Mouse (Mus musculus): ENCODE results near the gene Cfd. TPM values are rescaled to one million over a fixed set of nuclear protein-coding genes. Genes with fewer than 3 reads are reported as not detected.

Cfd gene
- polyA plus RNA-seq, 1 experiment from 2014 or later: not detected

GRCm38 (mm10) chr10:79858416-79859074 lies 32.1 kb upstream of the Cfd start:
- peak overlapping the region; percentile 20 for H3K27ac ChIP-seq (ENCODE audit: low read depth, low read length)
- H3K27me3 ChIP-seq (ENCODE audit: control insufficient read depth, insufficient read depth, low read length): no peaks in the 10 kb centered on the region
- peaks cover 75% of the 10 kb centered on the region for H3K36me3 ChIP-seq (ENCODE audit: control insufficient read depth, insufficient read depth, low read length)
- 48% methylated on average over 17 of the region's 17 CpGs for WGBS
- peak overlapping the region; percentile 100 for H3K4me3 ChIP-seq (ENCODE audit: low read length)
- H3K9me3 ChIP-seq (ENCODE audit: control insufficient read depth, low read length): no peaks in the 10 kb centered on the region
- peak overlapping the region; percentile 100 for H3K4me2 ChIP-seq (replicated peaks; ENCODE audit: low read depth, low read length)
- H3K4me1 ChIP-seq (ENCODE audit: control insufficient read depth, insufficient read depth, low read length): peaks cover 40% of the 10 kb centered on the region
- ATAC-seq (ENCODE audit: low FRiP score, low TSS enrichment): no peak
- H3K9ac ChIP-seq (ENCODE audit: low read depth, low read length): peak overlapping the region; percentile 100; the same call in 1 of the 2 replicates

- Histone ChIP-seq H3K9ac (ENCODE audit: low read depth, low read length) (no peak overlapping the region), H3K36me3 (ENCODE audit: control insufficient read depth, insufficient read depth, low read length) (peaks cover 76% of the 10 kb centered on the region), H3K27ac (ENCODE audit: low read depth, low read length) (no peak overlapping the region), H3K4me3 (ENCODE audit: low read length) (no peak overlapping the region), H3K4me1 (ENCODE audit: control insufficient read depth, insufficient read depth, low read length) (peaks cover 40% of the 10 kb centered on the region), H3K27me3 (ENCODE audit: control insufficient read depth, insufficient read depth, low read length) (no peaks in the 10 kb centered on the region), H3K4me2 (replicated peaks; ENCODE audit: low read depth, low read length) (no peak overlapping the region), H3K9me3 (ENCODE audit: control insufficient read depth, low read length) (no peaks in the 10 kb centered on the region)
- no peak for ATAC-seq (ENCODE audit: low FRiP score, low TSS enrichment)
- 81% methylated on average over 11 of the region's 11 CpGs for WGBS
Observed at GRCm38 (mm10) chr10:79859116-79859515, 31.5 kb upstream of the Cfd start.

- no peak overlapping the region; the same call in 1 of the 2 replicates for H3K9ac ChIP-seq (ENCODE audit: low read depth, low read length)
- peaks cover 86% of the 10 kb centered on the region for H3K36me3 ChIP-seq (ENCODE audit: control insufficient read depth, insufficient read depth, low read length)
- 89% methylated on average over 26 of the region's 26 CpGs for WGBS
- no peaks in the 10 kb centered on the region for H3K9me3 ChIP-seq (ENCODE audit: control insufficient read depth, low read length)
- no peak overlapping the region for H3K4me3 ChIP-seq (ENCODE audit: low read length)
- ATAC-seq (ENCODE audit: low FRiP score, low TSS enrichment): no peak
- H3K27me3 ChIP-seq (ENCODE audit: control insufficient read depth, insufficient read depth, low read length): no peaks in the 10 kb centered on the region
- peaks cover 40% of the 10 kb centered on the region for H3K4me1 ChIP-seq (ENCODE audit: control insufficient read depth, insufficient read depth, low read length)
- no peak overlapping the region for H3K4me2 ChIP-seq (replicated peaks; ENCODE audit: low read depth, low read length)
- peak overlapping the region; percentile 17; the same call in 1 of the 2 replicates for H3K27ac ChIP-seq (ENCODE audit: low read depth, low read length)
Observed at GRCm38 (mm10) chr10:79860079-79860911, 30.4 kb upstream of the Cfd start.

GRCm38 (mm10) chr10:79861230-79862048 lies 29.2 kb upstream of the Cfd start:
- Histone ChIP-seq H3K36me3 (ENCODE audit: control insufficient read depth, insufficient read depth, low read length) (peaks cover 93% of the 10 kb centered on the region), H3K27me3 (ENCODE audit: control insufficient read depth, insufficient read depth, low read length) (no peaks in the 10 kb centered on the region), H3K4me1 (ENCODE audit: control insufficient read depth, insufficient read depth, low read length) (peaks cover 38% of the 10 kb centered on the region), H3K9me3 (ENCODE audit: control insufficient read depth, low read length) (no peaks in the 10 kb centered on the region), H3K27ac (ENCODE audit: low read depth, low read length) (peak overlapping the region; percentile 24; the same call in 1 of the 2 replicates), H3K9ac (ENCODE audit: low read depth, low read length) (no peak overlapping the region), H3K4me3 (ENCODE audit: low read length) (no peak overlapping the region), H3K4me2 (replicated peaks; ENCODE audit: low read depth, low read length) (no peak overlapping the region)
- WGBS: 66% methylated on average over 25 of the region's 25 CpGs
- no peak for ATAC-seq (ENCODE audit: low FRiP score, low TSS enrichment)

- peaks cover 30% of the 10 kb centered on the region for H3K4me1 ChIP-seq (ENCODE audit: control insufficient read depth, insufficient read depth, low read length)
- no peak overlapping the region for H3K27ac ChIP-seq (ENCODE audit: low read depth, low read length)
- H3K4me2 ChIP-seq (replicated peaks; ENCODE audit: low read depth, low read length): no peak overlapping the region
- no peak for ATAC-seq (ENCODE audit: low FRiP score, low TSS enrichment)
- no peak overlapping the region for H3K9ac ChIP-seq (ENCODE audit: low read depth, low read length)
- WGBS: 82% methylated on average over 23 of the region's 23 CpGs
- no peak overlapping the region for H3K4me3 ChIP-seq (ENCODE audit: low read length)
- peaks cover 92% of the 10 kb centered on the region for H3K36me3 ChIP-seq (ENCODE audit: control insufficient read depth, insufficient read depth, low read length)
- H3K9me3 ChIP-seq (ENCODE audit: control insufficient read depth, low read length): no peaks in the 10 kb centered on the region
- no peaks in the 10 kb centered on the region for H3K27me3 ChIP-seq (ENCODE audit: control insufficient read depth, insufficient read depth, low read length)
Observed at GRCm38 (mm10) chr10:79862049-79862788, 28.4 kb upstream of the Cfd start.

GRCm38 (mm10) chr10:79862925-79863324 lies 27.7 kb upstream of the Cfd start:
- no peak for ATAC-seq (ENCODE audit: low FRiP score, low TSS enrichment)
- H3K4me2 ChIP-seq (replicated peaks; ENCODE audit: low read depth, low read length): no peak overlapping the region
- 60% methylated on average over 10 of the region's 10 CpGs for whole genome bisulfite sequencing

GRCm38 (mm10) chr10:79864351-79865188 lies 26.1 kb upstream of the Cfd start:
- ATAC-seq (ENCODE audit: low FRiP score, low TSS enrichment): peak; percentile 13
- H3K27me3 ChIP-seq (ENCODE audit: control insufficient read depth, insufficient read depth, low read length): no peaks in the 10 kb centered on the region
- peaks cover 15% of the 10 kb centered on the region; the same call in 1 of the 2 replicates for H3K4me1 ChIP-seq (ENCODE audit: control insufficient read depth, insufficient read depth, low read length)
- no peak overlapping the region for H3K9ac ChIP-seq (ENCODE audit: low read depth, low read length)
- H3K4me2 ChIP-seq (replicated peaks; ENCODE audit: low read depth, low read length): no peak overlapping the region
- 54% methylated on average over 10 of the region's 10 CpGs for WGBS
- H3K36me3 ChIP-seq (ENCODE audit: control insufficient read depth, insufficient read depth, low read length): peaks cover 73% of the 10 kb centered on the region
- H3K9me3 ChIP-seq (ENCODE audit: control insufficient read depth, low read length): no peaks in the 10 kb centered on the region
- H3K4me3 ChIP-seq (ENCODE audit: low read length): no peak overlapping the region
- no peak overlapping the region for H3K27ac ChIP-seq (ENCODE audit: low read depth, low read length)

More at GRCm38 (mm10) chr10:79862925-79863324, 27.7 kb upstream of the Cfd start:
- H3K27me3 ChIP-seq (ENCODE audit: control insufficient read depth, insufficient read depth, low read length): no peaks in the 10 kb centered on the region
- no peak overlapping the region for H3K9ac ChIP-seq (ENCODE audit: low read depth, low read length)
- peaks cover 23% of the 10 kb centered on the region for H3K4me1 ChIP-seq (ENCODE audit: control insufficient read depth, insufficient read depth, low read length)
- no peak overlapping the region for H3K4me3 ChIP-seq (ENCODE audit: low read length)
- H3K36me3 ChIP-seq (ENCODE audit: control insufficient read depth, insufficient read depth, low read length): peaks cover 90% of the 10 kb centered on the region
- H3K27ac ChIP-seq (ENCODE audit: low read depth, low read length): no peak overlapping the region
- H3K9me3 ChIP-seq (ENCODE audit: control insufficient read depth, low read length): no peaks in the 10 kb centered on the region
